Mouse (Mus musculus): ENCODE results near the gene Snrpd3.
"Not testable (repeated sequence)": the region's sequence is repeated elsewhere in the genome, so short reads cannot be mapped to it uniquely, and the experiment has no call there.

Gene Snrpd3

DNA sequence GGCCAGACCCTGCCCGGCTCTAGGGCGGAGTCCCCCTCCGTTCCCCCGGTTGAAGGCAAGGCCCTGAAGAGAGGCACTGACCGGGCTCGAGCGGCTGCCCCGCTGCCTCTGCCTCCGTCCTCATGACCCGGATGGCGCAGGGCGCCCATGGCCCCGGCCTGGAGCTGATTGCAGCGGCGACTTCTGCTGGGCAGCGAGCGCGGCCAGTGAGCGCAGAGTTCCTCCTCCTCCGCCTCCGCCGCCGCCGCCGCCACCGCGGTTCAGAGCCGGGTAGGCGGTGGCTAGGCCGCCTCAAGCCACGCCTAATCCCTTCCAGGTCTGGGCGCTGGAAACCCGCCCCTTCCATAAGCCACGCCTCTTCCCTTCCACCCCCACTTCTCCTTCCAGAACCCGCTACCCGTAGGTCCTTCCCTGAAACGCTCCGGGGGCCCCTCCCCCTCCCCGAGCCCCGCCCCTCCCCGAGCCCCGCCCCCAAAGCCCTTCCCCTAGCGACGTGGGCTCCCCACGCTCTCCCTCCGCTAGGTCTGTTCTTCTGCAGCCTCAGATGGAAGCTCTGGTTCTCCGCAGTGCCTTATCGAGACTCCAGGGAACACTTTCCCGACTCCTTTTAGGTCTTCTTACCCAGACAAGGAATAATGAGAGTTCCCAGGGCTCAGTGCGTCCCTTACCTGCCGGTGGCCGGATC is at the start of gene Snrpd3:
TSS of gene Snrpd3 (plus strand) at position 479 of the 685 bp plus-strand sequence.
- CTCF ChIA-PET = interaction anchor here (0.6 to 0.7 kb wide), 2 partner anchors 24 to 247 kb away, joined by 3 to 4 read pairs; no protein-coding TSS in a partner anchor

DNA sequence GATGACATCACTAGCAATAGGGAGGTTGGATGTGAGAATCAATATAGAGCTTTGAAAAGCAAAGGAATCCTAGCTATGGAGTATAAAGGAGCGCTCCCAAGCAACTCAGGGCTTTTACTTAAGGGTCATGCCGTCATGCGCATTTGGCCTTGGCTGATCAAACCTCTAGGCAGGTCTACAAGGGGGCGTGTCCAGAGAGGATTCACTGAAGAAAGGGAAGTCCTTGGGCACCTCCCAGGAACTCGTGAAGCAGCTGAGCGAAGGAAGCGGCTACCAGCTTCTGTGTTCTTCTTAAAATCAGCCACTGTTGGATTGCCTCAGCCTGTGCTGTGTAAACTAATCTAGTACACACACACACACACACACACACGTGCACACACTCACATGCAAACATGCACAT is 43.9 kb upstream of the Snrpd3 start:
- CTCF ChIA-PET = interaction anchor here (0.7 kb wide), 1 partner anchor 13 kb away, joined by 3 read pairs; no protein-coding TSS in a partner anchor

DNA sequence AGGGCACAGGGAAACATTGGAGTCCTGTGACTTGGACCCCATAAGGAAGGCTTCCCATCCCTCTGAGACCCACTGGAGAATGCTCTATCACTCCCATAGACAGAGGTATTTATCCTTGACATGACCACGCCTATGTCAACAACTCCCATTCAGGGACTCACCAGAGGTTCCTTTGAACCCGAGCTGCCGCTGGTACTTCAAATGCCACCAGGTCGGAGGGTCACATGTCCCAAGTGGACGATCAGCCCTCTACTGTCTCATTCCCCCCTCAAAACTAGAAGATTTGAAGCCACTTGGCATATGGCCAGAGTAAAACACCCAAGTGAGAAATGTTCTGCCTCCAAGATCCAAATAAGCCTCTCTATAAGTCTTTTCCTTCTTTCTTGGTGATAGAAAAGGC is 42.8 kb upstream of the Snrpd3 start:
- CTCF ChIA-PET = interaction anchor here (0.5 kb wide), 1 partner anchor 72 kb away, joined by 3 read pairs; no protein-coding TSS in a partner anchor

- CTCF ChIA-PET = not testable (repeated sequence)
Measured at GRCm38 (mm10) chr10:75475139-75475850, 42.1 kb upstream of the Snrpd3 start.

DNA sequence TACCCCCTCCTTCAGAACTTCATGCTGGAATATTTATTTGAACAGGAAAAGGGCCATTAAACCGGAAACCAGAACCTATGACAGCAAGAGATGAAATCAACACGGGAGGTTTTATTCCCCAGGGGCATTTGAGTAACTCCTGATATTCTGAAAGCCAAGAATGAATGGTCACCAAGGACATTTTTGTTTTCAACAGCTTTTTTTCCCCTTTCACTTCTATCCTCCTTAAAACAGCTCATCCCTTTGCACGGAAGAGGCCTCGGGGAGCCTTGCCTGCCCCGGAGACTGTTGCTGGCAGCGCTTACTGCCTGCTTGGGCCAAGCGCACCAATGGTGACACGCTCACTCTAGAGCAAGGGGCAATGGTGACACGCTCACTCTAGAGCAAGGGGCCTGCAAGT is 40.3 kb upstream of the Snrpd3 start:
- CTCF ChIA-PET = interaction anchor here (0.7 kb wide), 1 partner anchor 193 kb away, joined by 3 read pairs; no protein-coding TSS in a partner anchor

- CTCF ChIA-PET = no interaction called here
Measured at GRCm38 (mm10) chr10:75479955-75480354, 37.4 kb upstream of the Snrpd3 start.

DNA sequence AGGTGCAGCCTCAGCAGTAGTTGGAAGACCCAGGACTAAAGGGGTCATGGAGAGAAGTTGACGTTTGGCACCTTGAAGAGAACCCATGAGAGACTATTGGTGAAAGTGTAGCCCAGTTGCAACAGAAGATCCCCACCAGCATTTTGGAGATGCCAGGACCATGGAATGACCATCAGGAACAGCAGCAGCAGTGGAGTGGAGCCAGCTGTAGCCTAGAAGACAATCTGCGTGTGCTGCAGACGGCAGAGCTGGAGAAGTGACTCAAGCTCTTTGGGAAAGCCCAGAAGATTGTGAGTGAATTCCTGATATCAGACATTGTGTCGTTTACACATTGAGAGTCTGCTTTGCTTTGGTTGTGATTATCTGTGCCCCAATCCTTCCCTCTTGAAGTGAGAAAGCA is 35.6 kb upstream of the Snrpd3 start:
- CTCF ChIA-PET = no interaction called here

- CTCF ChIA-PET = no interaction called here
Measured at GRCm38 (mm10) chr10:75482271-75482670, 35.1 kb upstream of the Snrpd3 start.

DNA sequence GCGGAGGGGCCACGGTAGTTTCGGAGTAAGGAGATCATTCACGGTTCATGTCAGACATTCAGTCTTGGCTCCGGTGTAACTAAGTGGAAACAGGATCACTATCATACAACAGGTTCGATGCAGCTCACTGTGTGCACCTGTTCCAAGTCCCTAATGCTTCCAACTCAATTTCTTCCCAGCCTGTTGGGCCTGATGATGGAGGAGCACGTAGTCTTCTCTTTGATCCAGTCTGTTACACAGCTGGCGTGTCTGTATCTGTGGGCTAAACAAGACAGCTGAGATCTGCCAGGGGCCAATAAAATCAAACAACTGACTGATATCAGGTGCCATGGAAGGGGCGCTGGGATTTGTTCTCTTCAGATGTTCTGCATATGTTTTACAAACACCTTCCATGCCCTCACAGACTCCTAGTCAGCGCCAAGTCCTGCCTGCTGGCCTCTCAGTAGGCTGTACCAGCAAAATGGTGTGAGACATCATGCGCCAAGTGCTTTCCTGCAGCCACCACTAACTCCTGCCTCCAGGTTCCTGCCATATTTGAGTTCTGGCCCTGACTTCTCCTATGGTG is 34.4 kb upstream of the Snrpd3 start:
- CTCF ChIA-PET = no interaction called here

DNA sequence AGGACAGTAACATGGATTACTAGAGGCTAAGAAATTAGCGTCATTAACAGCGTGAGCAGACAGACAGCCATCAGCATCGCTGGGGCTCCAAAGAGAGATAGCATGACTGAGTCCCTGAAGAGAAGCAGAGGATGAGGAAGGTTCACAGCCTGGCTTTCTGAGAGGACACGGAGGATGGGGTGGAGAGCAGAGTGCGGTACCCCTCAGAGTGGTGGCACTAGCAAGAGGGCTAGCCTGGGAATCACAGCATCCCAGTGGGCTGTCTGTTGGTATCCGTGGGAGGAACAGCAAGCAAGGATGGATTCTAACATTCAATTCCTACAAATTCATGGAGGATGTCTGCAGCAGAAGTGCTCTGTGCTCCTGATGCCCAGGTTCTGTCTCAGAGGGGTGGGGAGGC is 33.3 kb upstream of the Snrpd3 start:
- CTCF ChIA-PET = no interaction called here

DNA sequence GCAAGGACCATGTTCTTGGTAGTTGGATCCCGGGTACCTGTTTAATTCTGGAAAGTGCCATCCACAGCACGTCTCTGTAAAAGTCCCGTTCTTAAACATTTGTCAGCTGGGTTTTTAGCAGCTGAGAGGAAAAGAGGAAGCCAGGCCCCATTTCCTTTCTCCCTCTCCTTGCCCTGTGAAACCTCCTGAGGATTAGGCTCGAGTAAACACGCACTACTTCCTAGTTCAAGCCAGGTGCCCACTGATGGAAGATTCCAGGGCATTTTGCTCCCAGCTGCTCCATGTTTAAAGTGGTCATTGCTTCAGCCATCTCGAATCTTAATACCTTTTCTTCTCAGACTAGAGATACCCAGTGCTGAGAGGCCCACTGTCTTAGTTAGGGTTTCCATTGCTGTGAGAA is 32.6 kb upstream of the Snrpd3 start:
- CTCF ChIA-PET = interaction anchor here (0.9 kb wide), 1 partner anchor 55 kb away, joined by 6 read pairs; no protein-coding TSS in a partner anchor

DNA sequence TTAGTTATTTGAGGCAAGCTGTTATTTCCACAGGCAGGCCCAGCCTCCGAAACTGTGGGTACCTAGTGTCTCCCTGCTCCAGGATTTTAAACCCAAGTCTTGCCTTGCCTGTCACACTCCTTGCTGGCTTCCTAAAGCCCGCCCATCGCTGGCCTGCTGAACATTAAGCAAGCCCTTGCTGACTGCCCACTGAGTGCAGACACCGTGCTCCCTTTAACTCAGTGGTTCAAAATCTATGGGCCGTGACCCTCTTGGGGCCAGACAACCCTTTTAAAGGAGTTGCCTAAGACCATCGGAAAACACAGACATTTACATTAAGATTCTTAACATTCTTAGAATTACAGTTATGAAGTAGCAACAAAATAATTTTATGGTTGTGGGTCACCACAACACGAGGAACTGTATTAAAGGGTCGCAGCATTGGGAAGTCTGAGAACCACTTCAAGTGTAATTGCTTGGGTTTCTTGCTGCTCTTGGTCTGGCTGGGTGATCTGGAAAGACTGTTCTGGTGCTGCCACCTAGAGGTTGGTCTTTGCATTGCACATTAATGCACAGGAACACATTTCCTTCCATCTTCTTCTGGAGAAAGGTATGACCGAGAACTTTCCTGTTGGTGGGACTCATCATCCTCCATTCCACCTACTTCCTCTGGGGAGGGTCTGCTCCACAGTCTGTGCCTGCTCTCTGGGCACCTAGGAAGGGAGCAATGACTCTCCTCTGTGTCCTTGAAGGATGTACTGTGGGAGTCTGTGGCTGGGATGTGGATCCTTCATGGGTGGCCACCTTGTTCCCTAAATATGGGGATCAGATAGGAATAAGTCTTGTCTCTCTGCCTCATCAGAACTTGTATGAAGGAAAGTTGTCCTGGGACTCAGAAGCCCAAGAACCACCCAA is 31.0 kb upstream of the Snrpd3 start:
- CTCF ChIA-PET = no interaction called here

GRCm38 (mm10) chr10:75487131-75487530 is 30.2 kb upstream of the Snrpd3 start:
- CTCF ChIA-PET = no interaction called here

GRCm38 (mm10) chr10:75489522-75489921 is 27.8 kb upstream of the Snrpd3 start:
- CTCF ChIA-PET = interaction anchor here (0.6 kb wide), 1 partner anchor 16 kb away, joined by 9 read pairs; no protein-coding TSS in a partner anchor

- CTCF ChIA-PET = interaction anchor here (0.6 to 0.8 kb wide), 2 partner anchors 10 to 191 kb away, joined by 7 read pairs; no protein-coding TSS in a partner anchor
Measured at GRCm38 (mm10) chr10:75490731-75491130, 26.6 kb upstream of the Snrpd3 start.

DNA sequence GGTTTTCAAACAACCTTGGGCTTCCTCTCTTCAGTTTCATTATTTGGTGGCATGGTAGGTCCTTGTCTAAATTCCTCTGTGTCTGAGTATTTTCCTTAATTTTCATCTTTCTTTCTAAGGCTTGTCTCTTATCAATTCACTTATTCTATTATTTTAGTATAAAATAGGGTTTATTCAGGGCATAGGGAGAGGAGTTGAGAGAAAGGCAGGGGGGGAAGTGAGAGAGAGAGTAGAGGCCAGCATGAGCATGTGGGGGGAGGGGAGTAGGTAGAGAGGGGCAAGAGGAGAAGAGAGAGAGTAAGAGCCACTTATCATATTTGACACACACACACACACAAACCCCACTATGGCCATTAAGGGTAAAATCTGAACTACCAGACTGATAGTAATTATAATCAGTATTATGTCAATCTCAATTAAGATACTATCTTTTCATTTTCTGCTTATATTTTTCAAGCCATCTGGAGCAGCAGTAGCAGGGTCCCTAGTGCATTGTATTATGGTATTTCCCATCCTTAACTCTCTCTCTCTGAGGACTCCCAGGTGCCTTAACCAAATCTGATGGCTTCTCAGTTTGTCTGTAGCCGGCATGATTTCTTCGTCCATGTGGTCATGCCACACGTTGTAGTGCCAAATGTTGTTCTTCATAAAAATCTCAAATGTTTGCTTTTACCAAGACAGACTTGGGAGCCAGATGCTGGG is 26.0 kb upstream of the Snrpd3 start:
- CTCF ChIA-PET = interaction anchor here (0.6 to 0.8 kb wide), 4 partner anchors 10 to 192 kb away, joined by 3 to 12 read pairs (median 5); no protein-coding TSS in a partner anchor

DNA sequence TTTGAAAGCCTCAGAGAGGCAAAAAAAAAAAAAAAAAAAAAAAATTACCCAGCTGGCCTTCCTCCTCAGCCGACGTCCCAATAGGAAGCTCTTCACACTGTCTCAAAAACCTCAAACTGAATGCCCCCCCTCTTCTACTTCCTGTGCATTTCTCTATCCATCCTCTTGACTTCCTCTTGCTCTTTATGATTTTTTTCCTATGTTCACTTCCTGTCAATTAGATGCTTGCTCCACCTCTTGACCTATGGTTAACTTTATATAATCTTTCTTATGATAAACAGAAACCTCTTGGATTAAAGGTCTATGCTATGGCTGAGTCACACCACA is 25.5 kb upstream of the Snrpd3 start:
- CTCF ChIA-PET = interaction anchor here (0.6 to 0.8 kb wide), 4 partner anchors 9 to 85 kb away, joined by 3 to 12 read pairs (median 3); no protein-coding TSS in a partner anchor

DNA sequence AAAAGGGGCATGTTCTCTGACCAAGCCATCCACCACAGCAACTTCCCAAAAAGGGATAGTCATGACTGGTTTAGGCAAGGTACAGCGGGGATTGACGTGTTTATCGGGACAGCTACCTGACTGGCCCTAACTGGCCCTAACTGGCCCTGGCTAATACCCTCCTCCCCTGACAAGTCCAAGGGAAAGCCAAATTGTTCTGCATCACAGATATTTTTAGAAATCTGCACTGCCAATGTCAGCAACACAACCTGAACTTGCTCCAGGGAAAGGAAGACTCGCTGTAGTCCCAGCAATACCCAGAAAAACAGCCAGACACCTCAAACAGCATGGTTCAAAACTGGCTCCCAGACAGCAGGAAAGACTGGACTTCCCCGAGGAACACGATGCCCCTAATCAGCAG is 22.0 kb upstream of the Snrpd3 start:
- CTCF ChIA-PET = no interaction called here

DNA sequence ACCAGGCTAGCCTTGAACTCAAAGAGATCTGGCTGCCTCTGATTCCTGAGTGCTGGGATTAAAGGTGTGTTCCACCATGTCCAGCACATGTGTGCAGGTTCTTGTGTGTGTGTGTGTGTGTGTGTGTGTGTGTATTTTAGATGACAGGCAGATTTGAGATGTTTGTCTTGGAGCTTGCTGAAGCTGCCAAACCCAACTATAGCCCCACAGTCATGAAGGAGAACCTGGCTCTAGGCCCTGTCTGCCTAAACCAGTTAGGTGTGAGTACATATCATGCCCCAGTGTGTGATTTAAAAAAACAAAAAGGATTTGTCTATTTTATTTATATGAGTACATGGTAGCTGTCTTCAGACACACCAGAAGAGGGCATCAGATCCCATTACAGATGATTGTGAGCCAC is 21.4 kb upstream of the Snrpd3 start:
- CTCF ChIA-PET = interaction anchor here (0.6 kb wide), 1 partner anchor 51 kb away, joined by 4 read pairs; no protein-coding TSS in a partner anchor

DNA sequence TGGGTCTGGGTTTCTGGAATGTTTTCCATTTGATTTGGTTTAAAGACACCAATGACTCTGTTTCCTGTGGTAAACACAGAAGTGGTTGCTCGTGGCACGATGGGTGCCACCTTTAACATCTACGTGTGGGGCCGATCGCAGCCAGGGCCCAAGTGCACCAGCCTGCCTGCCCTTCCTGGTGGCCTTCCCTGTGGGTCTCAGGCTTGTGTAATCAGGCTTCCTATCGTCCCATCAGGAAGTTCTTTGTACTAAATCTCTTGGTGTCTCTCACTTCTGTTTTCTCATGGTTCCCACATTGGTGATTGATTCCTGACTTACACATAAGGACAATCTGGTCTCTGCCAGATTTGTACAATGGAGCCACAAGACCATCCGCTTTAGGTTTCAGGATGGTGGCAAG is 18.1 kb upstream of the Snrpd3 start:
- CTCF ChIA-PET = not testable (repeated sequence)

DNA sequence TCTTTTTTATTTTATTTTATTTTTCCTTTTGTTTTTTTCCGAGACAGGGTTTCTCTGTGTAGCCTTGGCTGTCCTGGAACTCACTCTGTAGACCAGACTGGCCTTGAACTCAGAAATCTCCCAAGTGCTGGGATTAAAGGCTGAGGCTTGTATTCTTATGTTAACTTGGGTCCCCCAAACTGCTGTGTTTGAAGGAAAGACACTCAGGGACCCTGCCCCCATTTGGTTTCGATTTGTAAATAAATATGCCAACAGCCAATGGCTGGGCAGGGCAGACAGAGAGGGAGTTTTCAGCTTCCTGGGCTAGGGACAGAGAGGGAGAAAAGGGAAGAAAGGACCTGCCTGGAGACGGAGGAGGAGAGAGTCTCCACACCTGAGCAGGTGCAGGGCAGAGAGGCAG is 17.6 kb upstream of the Snrpd3 start:
- CTCF ChIA-PET = no interaction called here

All from spleen, embryonic (tissue).